Mouse (Mus musculus): ENCODE results near the gene Ttc1.

The Ttc1 gene

DNA sequence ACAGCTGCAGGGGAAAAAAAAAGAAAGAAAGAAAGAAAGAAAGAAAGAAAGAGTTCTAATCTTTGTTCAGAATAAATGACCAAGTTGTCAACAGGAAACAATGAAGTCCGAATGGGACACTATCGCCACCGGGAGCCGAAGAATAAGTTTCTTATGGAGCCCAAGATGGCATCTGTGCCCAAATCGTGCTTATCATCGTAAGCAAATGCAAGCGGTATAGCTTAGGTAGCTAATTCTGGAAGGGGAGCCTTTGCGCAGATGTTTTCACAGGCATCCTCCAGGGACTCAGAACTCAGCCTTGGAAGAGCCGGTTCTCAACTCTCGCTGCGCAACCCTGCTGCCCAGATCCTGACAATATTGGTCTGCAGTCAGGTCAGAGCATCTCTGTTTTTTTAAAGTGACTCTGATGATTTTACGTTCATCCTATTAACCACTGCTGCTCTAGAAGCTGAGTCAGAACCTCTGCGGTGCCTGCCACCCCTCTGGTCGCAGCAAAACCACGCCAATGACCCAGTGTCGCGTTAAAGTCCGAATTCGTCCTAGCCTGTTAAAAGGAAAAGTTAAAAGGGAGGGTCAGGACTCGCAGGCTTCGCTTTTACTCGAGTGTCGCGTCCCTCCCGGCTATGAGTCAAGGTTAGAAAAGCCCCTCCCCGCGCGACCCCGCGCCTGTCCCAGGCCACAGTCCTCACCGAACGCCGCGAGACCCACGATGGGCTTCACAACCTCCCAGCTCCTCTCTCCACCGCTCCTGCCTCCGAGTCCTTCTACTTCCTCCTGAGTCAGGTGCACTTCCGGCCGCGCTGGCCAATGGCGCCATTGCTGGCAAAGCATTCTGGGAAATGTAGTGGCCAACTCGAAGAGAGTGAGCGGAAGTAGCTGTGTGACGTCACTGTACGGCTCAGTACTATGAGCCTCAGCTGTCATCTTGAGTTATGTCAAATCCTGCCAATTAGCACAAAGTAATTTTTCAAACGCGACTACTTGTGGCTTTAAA lies at the start of gene Ttc1:
TSS of gene Ttc1 (minus strand) at position 776 of the 994 bp plus-strand sequence.
- peak; percentile 97 to 98 for DNase-seq

DNA sequence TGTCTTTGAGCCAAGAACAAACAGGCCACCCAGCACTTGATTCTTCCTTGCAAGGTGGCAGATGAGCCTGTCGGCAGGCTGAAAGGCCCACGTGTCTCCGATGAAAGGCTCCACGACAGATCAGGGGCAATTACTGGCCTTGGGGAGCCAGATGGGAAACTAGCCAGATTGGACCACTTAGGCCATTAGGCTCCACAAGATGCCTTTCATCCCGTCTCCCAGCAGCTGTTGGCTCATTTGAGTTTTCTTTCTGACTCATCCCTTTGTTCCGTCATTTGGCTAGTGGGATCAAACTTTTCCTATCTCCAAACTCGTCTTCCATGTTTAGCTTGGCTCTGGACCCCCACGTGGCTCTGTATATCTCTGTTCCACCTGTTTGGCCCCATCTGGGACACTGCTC lies 48.2 kb upstream of the Ttc1 start:
- no peak for DNase-seq

DNA sequence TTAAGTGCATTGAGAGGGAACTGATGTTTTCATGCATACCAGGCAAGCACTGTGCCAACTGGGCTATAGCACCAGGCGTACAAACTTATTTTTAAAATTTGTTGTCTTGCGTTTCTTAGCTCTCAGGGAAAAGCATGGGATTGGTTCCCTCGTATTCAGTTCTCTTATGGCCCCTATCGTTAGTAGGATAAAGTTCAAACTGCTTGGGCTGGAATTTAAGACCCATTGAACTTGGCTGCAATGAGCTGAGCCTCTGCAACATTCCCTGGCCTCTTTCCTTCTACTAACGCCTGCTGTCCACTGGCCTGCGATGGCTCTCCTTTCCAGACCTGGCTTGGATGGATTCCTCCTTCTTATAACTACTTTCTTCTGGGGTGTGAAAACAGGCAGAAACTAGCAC lies 42.6 kb upstream of the Ttc1 start:
- no peak for DNase-seq

DNA sequence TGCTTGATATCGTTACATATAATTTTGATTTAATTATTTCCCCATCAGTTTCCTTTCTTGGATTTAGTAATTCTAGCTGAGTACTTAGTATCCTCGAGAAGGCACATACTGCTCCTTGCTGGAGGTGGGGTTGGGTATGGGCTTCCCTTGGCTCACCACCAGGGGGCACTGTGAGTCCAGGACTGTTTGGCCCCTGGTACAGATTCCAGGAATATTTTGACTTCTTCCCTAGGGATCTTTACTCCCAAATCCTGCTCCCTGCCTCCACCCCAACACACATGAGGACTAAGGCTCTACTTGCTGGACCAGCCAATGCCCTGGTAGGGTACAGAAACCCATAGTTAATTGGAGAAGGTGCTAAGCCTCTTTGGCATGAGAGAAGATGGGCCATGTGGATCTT lies 36.0 kb upstream of the Ttc1 start:
- DNase-seq, result peak; percentile 61 to 71

DNA sequence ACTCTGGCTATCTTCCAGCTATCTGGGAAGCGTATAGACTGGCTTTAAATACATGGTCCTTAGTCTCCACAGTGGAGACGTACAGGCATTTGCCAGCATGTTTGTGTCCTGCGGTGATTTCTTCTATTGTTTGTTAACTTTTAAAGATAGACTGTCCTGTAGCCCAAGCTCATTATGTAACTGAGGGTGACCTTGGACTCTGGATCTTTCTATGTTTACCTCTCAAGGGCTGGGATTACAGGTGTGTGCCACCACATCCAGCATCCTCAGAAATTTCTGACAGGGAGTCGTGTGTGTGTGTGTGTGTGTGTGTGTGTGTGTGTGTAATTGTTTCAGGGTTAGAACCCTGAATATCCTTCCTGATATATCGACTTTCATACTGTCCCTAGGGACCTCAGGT lies 35.3 kb upstream of the Ttc1 start:
- no peak for DNase-seq

DNA sequence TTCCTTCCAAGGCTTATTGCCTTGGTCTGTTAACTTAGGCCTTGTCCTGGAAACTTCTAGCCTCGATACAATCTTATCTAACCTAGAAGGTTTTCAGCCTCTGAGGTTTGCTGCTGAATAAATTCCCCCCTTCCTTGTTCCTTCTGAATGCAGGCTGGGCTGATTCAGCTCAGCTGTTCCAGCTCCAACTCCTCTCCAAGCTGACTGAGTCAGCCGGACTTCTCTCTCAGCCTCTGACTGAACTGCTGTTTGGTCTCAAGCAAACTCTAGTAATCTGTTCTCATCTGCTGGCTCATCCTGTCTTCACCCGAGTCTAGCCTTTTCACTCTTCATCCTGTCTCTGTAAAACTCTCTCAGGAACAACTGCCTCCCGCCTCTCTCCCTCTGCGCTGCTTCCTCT lies 31.7 kb upstream of the Ttc1 start:
- DNase-seq, result no peak

DNA sequence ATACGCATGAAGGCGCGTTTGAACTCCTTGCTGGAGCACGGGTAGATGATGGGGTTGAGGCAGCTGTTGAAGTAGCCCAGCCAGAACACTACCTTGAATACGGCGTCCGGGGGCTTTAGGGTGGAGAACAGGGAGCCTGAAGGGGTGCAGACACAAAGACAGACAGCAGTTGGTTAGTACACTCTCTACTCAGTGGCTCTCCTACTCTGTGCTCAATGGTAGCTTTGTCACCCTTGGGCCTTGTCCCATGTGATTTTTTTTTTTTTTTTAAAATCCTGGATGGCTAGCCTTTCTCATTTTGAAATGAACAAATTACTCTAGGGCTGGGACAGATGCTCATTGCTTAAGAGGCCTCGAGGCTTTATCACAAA lies 28.5 kb upstream of the Ttc1 start:
- no peak for DNase-seq

DNA sequence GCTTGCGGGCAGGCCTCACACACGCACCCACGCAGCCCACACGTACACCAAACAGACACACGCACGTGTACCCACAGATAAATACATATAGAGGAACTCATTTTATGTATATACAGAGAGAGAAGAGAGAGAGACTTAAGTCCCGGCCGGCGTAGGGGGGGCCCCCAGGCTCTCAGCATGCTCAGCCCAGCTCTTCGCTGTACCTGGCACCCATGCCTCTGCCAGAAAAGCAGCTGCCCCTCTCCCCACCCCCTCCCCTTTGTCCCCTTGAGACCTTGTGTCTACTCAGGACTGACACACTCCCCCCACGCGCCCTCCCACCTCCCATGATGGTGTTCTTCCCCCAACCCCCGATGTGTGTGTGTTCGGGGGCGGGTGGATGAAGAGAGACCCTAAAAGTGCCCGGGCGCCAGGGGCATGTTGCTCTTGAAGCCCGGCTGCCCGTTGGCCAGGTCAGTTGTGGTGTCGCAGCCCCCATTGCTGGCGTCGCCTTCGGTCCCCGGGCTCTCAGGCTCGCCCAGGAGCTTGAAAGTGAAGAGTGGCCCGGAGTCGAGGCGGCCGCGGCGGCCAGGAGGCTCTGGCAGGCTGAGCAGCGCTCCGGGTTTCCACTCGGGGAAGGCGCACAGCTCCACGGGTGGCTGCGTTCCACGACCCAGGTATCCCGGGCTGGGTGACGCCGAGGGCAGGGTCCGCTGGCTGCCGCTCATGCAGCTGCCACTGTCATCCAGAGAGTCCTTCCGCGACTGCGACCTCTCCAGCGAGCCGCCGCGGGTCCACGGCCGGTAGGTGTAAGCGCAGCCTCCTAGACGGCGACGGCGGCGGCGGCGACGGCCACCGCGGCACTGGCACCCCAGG lies 27.9 kb upstream of the Ttc1 start:
- DNase-seq, result no peak

DNA sequence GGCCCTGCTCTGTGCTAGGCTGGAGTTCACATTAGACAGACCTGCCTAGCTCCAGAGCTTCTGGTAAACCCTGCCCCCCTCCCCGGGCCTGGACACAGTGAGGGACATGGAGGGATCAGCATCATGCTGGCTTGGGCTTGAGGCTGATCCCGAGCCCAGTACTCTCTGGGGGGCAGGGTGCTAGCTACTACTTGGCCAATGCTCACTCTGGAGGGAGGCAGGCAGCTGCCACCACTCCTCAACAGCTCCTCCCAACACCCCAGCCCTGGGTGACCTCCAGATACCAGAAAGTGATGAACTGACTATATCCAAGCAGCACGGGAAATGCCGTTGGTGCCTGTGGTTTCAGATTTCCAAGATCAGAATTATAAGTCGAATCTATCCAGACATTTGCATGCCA lies 25.9 kb upstream of the Ttc1 start:
- DNase-seq, result no peak

DNA sequence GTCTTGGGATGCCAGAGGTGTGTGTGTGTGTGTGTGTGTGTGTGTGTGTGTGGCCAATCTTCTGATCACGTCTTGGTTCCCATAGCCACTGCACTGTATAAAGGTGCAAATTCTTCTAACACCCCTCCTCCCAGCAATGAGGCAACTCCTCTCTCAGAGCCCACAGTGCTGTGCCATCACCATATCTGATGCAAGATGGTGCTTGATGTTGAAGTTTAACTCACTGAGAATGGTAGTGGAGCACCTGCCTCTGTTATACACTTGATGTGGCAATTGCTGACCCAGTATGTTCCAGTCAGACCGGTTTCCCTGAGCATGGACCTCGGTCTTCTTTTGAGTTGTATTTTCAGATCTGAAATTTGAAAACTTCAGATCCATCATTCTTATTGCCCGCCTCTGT lies 22.3 kb upstream of the Ttc1 start:
- DNase-seq, result no peak

DNA sequence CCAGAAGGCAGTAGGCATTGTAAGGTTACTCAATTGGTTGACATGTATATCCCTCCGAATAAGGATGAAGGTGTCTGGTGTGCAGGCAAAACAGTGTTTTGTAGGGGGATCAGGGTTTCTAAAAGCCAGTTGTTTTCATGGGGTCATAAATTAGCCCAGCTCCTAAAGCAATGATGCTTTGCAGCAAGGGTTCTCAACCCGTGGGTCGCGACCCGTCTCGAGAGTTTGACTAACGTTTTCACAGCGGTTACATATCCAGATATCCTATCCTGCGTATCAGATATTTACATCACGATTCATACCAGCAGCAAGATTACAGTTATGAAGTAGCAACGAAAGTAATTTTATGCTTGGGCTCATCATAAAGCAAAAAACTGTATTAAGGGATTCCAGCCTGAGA lies 19.9 kb upstream of the Ttc1 start:
- DNase-seq, result no peak

DNA sequence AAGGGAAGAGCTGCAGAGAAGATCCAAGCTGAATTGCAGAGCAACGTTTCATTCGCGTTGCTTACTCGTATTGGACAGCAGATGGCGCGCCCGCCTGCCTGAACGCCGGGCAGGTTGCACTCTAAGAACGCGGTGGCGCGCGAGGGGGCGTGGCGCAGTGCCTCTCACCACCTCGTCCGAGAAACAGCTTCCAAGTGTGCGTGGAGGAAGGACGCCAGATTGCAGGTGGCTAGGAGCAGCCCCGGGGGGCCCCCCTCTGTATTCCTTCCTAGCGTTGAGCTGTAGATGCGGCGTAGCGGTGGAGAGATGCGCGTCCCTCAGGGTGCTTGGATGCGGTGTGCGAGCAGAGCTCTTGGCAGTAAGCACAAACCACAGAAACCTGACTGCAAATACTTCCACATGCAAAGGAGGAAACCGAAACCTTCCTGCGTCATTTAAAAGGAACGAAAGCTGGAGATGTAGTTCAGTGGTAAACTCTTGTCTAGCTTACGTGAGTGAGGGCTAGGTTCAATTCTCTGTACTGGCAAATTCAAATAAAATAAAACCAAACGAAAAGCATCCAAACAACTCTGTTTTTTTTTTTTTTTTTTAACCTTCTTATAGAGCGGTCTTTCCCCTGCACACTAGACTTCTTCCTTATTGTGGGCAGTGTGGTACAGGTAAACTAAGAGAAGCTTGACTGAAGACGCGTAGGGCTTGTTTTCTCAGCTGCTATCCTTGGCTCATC lies 19.3 kb upstream of the Ttc1 start:
- peak; percentile 70 to 74 for DNase-seq

DNA sequence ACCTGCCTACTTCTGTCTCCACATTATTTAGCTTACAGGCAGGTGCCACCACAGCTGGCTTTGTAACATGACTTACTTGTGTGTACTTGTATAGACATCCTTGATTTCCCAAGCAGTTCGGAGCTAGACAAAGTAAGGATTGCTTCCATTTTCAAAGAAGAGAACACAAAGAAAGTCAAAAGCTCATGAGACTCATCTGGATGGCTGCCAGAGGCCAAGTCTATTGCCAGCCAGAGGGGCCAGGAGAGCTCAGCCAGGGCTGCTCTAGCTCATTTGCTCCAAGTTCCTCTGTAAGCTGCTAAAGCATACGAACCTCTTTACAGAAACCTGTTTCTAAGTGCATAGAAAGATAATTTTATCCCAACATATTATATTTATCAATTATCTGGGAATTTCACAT lies 10.6 kb upstream of the Ttc1 start:
- no peak for DNase-seq

DNA sequence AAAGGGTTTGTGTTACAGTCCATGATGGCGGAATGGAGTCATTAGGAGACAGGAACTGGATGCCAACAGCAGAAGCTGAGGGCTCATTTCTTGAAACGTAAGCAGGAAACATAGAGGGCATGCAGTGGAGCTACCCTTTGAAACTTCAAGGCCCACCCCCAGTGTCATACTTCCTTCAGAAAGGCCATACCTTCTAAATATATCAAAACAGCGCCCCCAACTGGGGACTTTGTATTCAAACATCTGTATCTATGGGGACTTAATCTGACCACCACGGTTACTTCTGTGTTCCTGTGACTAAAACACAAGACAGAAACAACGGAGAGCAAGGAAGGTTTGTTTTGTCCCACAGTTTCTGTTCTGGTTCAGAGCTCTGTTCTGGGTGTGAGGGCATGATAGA lies 7.6 kb upstream of the Ttc1 start:
- no peak for DNase-seq

DNA sequence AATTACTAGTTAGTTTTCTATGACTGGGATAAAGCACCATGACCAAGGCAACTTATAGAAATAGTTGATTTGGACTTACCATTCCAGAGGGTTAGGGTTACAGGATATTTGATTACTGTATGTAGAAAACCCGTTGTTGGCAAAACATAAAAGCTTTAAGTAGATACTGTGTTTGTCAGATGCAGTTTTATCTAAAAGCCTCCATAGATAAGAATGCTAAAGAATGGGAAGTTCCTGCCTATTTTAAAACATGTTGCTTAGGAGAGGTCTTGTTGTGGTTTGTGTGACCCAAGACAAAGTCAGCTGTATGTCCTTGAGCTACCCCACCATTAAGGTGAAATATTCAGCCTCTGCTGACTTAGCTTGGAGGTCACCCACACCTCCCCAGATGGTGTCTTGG lies 6.8 kb upstream of the Ttc1 start:
- DNase-seq, result no peak

DNA sequence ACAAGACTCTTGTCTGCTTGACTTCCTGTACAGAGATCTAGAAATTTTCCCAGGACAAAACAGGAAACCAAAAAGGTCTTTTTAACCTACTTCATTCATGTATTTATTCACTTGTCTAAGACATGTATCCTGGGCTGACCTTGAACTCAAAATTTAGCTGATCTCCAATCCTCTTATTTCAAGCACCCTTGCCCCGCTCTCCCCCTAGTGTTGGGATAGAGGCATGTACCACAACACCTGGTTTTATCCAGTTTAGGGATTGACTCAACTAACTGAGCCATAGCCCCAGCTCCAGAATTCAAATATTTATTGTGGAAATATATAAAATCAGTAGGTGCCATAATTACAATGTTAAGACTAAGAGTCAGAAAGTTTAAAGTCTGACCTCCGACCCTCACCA lies 3.7 kb upstream of the Ttc1 start:
- DNase-seq, result no peak

DNA sequence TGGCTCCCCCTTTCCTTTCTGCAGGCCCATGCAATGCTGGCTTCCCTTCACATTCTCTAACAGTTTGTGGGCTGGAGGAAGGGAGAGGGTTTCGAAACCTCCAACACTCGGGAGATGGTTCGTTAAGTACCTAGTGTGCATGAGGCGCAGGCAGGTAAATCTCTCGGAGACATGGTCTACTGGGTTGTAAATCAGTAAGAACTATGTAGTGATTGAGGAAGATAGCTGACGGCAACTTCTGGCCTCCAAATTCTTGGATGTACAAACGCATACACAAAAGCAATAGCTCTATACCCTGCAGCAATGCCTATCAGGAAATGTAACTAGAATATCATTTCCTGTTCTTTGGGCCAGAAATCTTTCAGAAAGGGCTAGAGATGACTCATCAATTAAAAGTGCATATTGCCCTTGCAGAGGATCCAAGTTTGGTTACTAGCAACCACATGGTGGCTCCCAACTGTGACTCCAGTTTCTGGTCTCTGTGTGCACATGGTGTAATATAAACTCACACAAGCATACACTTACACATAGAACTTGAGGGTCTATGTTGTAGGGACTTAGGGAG lies 19.0 kb downstream of the Ttc1 start:
- DNase-seq, result no peak

DNA sequence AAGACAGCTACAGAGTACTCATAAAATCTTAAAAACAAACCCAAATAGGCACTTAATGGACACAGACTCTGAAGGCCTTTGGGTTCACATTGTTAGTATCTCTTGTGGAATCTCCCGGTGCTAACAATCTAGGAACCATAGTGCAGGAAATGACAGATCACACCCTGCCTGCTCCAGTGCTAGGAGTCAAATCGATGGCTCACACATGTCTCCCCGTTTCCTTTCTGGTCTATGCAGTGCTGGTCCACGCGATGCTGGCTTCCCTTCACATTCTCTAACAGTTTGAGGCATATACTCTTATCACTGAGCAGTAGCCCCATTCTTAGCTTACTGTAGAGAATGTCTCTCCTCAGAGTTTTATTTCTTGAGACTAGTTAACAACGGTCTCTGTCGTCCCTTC lies 20.0 kb downstream of the Ttc1 start:
- no peak for DNase-seq

DNA sequence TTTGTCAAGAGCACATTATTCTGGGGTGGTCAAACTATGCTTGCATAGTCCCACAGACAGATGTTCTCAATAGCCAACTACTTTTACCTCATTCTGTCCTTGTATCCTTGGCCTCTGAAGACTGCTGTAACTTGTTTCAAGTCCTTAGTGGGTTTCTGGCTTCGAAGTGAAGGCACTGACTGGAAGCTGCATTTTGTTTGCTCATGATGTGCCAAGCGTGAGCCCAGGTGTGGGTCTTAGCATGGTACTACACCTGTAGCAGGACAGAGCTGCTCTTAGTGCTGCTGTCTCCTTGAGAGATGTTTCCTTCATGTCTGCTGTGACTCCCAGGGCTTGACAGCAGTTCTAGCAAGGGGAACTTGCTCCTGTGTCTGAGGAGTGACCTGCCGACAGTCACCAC lies 24.4 kb downstream of the Ttc1 start:
- no peak for DNase-seq

DNA sequence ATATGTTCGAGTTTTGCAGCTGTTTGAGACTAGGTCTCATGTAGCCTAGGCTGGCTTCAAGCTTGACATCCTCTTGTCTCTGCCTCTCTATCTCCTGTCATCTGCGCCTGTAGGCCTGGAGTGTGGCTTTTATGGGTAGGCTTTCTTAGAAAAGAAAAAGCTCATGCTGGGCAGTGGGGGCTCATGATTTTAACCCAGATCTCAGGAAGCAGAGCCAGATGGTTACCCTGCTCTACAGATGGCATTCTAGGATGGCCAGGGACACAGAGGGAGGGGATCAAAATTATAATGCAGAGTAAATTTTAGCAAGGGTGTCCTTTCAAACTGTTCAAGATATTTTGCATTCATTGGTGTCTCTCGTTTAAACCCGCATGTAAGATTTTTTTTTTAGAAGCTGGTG lies 35.6 kb downstream of the Ttc1 start:
- peak; percentile 45 to 56 for DNase-seq

DNA sequence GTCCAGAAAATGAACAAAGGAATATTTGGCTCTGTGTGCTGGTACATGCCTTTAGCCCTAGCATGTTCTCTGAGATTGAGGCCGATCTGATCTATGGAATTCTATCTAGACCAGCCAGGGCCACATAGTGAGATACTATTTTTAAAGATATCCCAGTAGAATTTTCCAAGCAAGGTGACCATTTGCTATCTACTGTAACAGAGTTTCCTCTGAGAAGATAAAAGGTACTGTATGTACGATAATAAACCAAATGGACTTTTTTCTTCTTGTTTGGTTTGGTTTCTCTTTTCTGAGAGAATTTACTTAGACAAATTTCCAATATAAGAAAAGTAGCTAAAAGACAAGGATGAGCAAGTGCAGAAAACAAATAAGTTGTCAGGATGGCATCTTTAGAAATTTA lies 39.4 kb downstream of the Ttc1 start:
- DNase-seq, result no peak

DNA sequence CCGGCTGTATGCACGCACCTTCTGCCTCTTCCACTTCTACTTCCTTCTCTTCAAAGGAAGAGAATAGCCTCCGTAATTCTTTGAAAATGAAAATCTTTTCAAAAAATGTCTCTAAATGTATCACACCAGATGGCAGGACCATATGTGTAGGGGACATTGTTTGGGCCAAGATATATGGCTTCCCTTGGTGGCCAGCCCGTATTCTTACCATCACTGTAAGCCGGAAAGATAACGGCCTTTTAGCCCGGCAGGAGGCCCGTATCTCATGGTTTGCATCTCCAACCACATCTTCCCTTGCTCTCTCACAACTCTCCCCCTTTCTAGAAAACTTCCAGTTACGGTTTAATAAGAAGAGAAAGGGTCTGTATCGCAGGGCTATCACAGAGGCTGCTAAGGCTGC lies 42.1 kb downstream of the Ttc1 start:
- peak; percentile 44 to 50 for DNase-seq

DNA sequence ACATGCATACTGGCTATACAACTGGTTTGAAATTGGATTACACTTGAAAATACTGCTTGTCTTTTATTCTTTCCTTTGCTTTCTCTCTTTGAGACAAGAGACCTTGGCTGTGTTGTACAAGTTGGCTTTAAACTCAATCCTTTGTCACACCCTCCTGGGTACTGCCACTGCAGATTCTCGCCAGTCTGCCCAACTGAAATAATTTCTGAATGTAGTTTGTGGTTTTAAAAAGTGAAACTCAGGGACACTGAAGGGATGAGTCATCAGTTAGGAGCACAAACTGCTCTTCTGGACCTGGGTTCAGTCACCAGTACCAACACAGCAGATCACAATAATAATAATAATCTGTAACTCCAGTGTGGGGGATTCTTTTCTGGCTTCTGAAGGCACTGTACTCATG lies 44.3 kb downstream of the Ttc1 start:
- no peak for DNase-seq

All from cerebellum, postnatal 36 days (tissue).